Mouse (Mus musculus) layer of hippocampus, postnatal 36 days (tissue): ENCODE results near the gene Zp1. TPM values are rescaled to one million over a fixed set of nuclear protein-coding genes. Genes with fewer than 3 reads are reported as not detected.

ENCODE experiments used
- DNase-seq, 2 experiments: peaks; one replicate each; pipeline ENCODE4 v3.0.0; 2022
- total RNA-seq, 2 experiments: library from RNA; stranded (reverse); gene quantifications; 2 replicates each; pipeline ENCODE4 v1.2.3; 2021

The Zp1 gene
- total RNA-seq, 2 experiments from 2014 or later, result not detected

DNA sequence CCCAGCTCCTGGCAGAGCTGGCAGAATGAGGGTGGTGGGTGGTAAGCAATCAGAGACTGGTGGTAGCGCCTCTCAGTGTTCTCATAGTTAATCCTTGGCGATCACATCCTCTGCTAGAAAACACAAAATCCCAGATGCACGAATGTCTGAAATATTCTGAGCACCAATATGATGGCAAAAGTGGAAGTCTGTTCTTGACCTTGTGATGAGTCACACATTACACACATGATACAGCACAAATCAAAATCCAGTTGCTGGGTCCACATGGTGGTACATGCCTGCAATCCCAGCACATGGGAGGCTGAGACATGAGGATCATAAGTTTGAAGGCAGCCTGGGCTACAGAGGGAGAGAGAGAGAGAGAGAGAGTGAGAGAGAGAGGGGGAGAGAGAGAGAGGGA is 626 bp upstream of the Zp1 start:
- no peak for DNase-seq

DNA sequence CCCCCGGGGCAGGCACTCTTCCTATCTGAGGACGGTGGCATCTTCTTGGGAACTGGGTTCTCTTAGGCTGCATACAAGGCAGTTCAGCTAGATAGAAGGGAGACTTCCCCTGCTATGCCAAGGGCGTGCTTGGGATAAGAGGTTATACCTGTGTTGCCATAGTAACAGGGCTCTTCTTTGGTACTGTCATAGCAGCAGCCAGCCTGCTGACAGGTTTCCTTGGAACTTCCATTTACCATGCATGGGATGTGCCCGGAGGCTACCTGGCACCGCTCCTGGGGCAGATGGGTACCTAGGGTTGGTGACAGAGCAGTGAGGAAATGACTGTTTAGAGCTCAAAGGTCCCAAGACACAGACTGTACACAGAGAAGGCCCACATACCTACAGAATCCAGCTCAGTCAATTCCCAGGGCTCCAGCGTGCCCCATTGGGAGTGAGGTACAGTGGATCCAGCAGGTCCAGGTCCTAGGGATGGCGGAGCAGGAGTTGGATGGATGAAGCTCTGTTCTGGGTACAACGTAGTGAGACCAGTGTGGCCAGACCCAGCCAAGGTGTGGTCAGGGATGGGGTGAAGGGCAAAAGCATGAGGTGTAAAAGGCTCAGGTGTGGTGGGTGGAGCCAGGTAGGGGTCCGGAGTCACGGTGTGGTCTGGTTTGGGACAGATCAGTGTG is 2.0 kb downstream of the Zp1 start:
- no peak for DNase-seq

DNA sequence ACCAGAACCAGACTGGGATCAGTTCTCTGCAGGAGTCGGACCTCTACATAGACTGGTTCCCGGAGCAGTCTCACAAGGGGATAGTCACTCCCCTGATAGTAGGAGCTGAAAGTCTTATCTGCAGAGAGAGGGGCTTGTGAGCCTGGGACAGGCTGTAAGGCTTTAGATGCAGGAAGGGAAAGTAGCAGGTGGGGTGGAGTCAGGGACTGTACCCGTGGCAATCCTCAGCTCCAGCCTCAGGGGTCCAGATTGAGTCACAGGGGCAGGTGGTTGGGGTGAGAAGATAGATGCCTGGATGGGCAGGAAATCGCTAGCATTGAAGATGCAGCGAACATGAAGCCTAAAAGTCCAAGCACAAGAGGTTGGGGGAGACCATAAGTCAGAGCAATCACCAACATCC is 3.9 kb downstream of the Zp1 start:
- DNase-seq, result no peak

DNA sequence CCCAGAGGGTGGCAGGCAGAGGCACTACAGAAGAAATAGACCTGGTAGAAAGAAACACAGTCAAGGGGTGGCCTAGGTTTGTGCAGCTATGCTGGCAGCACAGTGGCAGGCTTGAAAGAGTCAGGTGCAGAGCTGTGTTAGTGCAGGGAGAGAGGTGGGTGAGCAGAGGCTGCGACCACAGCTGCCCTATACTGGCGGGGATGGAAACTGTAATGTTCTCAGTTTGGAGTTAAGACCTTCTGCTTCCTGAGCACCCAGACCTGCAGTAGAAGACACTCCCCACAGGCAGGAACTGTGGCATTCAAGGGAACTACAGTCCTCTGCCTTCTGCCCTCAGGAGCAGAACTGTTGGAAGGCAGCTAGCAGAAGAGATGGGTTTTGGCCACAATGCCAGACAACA is 5.6 kb downstream of the Zp1 start:
- DNase-seq, result no peak

DNA sequence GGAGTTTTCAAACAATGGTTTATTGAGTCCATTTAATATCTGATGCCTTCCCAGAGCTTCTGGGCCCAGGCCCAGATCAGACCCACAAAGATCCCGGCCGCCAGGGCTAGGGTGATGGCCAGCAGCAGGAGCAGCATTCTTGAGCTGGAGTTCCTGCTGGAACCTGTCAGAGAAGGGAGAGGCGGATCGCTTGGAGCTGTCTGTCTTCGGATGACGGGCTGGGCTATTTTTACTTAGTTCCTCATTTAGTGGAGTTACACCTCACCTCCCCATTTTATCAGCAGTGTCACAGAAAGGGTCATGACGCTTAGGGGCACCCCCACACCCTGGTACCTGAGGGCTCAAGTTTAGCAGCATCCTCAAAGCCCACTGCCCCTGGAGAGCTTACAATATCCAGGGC is 6.1 kb downstream of the Zp1 start:
- no peak for DNase-seq

DNA sequence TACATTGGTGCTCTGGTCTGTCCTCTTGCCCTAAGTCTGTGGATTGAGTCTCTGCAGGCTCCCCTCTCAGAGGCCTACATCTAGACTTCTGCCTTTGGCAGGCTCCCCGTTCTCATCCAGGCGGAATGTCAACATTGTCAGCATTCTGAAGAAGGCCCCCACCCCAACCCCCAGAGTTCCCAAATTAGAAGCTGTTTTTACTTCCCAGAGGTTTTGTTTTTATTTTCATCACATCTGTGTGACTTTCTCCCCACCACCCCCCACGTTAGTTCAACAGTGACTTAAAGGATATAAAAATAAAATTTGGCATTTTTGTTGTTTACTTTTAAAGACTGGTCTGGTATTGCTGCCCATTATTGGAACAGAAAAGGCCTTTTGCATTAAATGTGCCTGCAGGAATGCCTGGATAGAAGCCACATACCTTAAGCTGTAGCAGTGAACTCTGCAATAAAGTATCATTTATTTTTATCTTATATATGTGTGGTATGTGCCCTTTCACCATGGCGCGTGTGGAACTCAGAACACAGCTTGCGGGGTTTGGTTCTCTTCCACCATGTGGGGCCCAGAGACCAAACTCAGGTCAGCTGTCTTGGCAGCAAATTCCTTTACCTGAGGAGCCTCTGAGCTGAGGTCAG is 11.2 kb downstream of the Zp1 start:
- no peak for DNase-seq

DNA sequence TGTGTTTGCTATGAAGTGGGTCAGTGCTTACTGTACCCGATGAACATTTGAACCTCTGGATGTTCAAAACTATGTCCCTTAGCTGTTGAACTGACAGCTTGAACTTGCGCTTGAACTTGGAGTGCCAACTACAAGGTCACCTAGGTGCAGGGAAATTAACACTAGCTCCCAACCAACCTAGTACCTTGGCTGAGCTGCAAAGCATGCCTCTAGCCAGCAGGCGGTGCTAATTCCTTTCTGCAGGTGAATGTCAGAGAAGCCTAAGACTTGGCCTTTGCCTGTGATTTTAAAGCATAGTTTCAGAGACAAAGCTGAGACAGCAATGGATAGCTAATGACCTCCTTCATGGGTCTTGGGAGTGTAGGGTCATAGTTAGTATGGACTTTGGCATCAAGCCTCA is 12.5 kb downstream of the Zp1 start:
- peak; percentile 35 to 37 for DNase-seq

DNA sequence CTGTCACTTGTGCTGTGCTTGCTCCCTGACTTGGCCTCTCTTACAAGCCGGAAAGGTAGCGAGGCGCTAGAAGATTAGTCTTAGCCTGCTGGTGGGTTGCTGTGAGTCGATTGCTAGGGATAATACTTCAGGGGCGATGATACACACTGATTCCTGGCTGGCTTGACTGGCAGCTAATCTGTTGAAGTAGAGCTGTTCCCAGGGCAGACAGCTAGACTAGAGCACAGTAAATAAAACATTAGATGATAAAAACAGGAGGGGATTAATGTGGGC is 14.8 kb downstream of the Zp1 start:
- no peak for DNase-seq

DNA sequence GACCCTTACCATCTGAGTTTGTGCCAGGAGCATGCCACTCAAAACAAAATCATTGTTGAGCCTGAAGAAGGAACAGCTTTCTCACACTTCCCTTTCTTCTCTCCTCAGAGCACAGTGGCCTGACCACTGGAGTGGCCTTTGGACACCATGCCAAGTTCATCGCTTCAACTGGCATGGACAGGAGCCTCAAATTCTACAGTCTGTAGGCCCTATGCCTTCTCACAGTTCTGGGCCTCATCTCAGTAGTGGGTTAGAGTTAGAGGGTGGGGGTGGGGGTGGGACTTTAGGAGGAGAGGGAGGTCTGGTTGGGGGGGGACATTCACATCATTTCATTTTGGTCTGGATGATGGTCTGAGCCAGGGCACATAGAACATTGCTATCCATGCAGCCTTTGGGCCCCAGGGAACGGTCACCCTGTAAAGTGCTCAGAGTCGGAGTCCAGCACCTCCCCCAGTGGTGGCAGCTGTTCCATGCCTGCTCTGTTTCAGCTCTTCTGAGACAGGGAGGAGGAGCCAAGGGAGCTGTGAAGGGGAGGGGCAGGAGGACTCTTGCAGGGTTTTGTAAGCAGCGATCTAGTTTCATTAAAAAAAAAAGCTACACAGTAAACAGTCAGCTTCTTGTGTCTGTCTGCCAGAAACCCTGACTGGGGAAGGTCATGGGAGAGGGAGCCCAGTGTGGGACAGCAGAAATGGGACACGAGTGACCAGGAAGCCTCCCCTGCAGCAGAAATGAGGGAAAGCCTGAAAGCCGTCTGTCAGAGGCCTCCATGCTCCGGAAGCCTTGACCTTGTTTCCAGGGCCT is 15.3 kb downstream of the Zp1 start:
- peak; percentile 48 to 54 for DNase-seq

DNA sequence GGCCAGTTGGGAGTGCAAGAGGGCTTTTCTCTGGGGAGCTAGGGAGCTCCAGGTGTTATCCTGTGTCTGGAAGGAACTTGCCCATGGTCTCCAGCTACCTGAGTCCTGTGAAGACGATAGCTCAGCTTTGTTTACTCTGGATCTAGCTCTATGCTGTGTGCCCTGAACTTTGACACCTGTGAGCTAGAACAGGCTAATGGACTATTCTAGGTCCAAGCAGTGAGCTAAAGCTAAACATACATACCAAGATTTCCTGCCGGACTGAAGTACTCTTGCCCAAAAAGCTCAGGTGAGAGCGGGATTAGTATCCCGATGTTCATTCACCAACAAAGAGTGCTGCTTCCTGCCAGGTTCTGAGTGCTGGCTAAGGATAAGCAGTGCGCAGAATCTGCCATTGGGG is 15.9 kb downstream of the Zp1 start:
- no peak for DNase-seq

DNA sequence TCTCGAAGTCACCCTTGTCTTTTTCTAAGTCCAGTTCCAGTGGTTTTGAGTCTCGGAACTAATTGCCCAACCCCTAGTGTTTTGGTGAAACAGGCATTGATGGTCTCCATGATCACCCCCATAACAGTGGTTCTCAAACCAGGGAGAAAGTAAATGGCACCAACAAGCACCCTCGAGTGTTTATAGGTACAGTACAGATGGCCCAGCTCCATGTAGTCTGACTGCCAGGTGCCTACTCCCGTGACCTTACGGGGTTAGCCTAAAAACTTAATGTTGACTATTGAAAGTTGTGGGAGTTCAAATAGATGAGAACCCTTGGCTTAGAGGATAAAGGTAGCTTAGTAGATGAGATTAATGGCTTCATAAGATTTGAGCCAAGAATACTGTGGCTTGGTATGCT is 19.4 kb downstream of the Zp1 start:
- no peak for DNase-seq

DNA sequence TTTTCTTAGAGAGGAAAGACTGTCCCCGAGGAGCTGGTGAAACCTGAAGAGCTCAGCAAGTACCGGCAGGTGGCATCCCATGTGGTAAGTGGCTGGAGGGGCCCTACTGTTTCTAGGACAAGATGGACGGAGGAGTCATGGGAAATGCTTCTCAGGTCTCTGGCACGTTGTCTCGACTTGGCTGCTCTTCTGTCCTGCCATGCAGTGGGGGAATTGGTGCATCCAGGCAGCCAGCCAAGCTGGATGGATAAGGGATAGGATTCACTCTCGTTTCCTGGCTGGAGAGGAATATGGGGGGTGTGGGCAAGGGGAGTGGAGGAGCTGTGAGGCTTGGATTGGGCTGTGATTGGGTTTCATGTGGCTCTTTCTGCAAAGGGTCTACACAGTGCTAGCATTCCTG is 20.1 kb downstream of the Zp1 start:
- no peak for DNase-seq

DNA sequence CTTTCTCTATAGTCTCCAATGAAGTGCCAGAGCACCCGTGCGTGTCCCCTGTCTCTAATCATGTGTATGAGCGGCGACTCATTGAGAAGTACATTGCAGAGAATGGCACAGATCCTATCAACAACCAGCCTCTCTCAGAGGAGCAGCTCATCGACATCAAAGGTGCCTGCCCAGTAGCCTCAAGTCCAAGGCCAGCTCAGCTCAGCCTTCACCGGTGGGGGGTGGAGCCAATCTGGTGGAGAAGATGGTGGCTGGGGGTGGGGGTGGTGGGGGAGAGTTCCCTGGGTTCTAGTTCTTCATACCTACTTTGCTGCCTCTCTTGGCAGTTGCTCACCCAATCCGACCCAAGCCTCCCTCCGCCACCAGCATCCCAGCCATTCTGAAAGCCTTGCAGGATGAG is 22.9 kb downstream of the Zp1 start:
- no peak for DNase-seq

DNA sequence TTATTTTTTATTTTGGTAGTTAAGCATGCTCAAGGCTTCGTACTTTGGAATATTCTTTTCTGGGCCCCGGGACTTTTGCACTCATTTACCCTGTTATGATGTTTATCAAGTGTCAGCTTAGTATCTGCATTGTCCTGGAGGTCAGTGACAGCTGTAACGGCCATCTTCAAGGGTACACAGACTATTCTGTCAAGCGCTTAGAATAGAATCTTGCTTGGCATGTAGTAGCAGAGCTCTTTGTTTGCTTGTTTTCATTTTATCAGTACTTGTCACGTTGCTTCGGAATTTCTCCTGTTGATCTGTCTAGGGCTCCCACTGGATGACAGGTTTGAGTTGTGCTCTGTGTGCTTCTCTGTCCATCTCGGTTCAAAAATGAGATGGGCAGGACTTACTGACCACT is 23.6 kb downstream of the Zp1 start:
- DNase-seq, result no peak

DNA sequence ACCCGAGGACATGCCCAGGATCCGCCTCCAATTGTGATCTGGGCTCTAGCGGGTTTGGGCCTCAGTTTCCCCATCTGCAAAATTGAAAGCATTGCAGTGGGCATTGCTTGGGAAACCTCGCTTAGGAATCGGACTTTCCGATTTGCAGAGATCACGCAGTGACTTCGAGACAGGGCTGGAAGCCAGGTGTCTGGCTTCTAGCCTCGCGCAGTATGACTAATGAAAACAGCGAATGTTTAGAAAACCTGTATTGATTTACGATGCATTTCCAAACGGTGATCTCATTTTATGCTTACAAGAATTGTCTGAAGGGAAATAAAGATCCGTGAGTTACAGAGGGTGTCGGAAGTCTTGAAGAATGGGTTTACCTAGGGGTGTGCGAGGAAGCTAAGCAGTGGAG is 24.7 kb downstream of the Zp1 start:
- DNase-seq, result no peak

DNA sequence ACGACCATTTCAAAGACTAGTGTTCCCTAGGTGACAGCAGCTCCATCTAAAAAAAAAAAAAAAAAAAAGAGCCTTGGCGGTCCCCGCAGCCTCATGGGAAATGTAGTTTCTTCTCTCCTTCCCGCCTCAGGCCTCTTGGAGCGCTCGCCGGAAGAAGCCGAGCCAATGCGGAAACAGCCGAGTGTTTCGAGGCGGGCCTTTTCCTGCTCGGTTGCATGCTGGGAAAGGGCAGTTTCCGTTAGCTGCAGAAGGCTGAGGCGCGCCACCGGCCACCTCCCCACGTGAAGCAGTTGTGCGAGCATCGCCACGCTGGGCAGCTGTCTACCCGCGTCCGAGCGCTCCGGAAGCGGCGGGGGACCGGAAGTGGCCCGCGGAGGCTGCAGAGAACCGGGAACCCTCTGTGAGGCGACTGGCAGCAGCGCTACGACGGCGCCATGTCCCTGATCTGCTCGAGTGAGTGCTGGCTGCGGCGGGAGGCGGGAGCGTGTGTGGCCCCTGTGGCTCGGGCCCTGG is 25.4 kb downstream of the Zp1 start, which contains the start of gene Prpf19:
Prpf19 (plus strand) TSS at position 216 of the 513 bp plus-strand sequence.
- peak; percentile 97 to 99 for DNase-seq

DNA sequence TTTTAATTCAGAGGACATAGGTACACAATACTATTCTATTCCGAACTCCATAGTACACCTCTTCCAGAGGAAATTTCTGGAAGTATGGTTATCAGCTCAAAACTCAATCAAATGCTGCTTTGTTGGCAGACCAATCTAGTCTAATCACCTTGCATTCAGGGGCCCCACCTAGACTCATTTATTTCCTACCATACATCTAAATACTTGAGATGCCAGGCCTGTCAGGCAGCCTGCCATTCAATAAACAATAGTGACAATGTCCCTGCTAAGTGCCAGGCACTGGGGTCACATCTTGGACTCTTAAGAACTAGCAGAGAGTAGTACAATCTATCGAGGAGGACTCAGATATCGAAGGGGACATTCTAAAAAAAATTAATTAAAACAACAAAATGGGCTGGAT is 28.2 kb downstream of the Zp1 start:
- DNase-seq, result no peak

DNA sequence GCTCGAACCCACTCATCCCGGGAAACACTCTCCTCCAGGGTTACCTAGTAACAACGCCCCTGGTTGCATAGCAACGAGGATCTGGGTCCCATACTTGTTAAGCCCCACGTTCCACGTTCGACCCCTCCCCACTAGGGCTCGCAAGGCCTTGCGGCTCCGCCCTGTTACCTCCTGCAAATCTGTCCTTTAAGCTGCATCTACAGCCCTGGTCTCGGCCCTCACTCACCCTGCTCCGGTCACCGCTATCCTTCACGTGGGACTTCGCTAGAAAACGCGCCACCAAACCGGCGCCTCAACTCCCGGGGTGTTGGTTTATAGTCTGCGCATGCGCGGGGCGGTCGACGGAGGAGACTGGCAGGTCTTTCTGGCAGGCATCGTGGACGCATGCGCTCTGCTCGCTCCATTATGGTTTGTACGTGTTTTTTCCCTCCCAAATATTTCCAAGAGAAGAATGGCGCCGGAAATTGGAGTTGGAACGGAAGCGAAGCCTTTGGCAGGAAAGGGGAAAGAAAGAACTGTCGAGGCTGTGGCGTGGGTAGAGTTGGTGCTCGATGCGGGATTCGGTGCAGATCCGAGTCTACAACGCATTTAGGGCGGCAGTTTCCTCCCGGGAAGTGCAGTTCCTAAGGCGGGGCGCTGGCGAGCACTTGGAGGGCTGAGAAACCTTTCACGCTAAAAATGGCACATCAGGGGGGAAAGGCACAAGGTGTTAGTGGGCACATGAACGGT is 38.8 kb downstream of the Zp1 start, which contains the start of gene Tmem109:
Tmem109 (minus strand) TSS at position 576 of the 729 bp plus-strand sequence.
- peak; percentile 93 for DNase-seq

DNA sequence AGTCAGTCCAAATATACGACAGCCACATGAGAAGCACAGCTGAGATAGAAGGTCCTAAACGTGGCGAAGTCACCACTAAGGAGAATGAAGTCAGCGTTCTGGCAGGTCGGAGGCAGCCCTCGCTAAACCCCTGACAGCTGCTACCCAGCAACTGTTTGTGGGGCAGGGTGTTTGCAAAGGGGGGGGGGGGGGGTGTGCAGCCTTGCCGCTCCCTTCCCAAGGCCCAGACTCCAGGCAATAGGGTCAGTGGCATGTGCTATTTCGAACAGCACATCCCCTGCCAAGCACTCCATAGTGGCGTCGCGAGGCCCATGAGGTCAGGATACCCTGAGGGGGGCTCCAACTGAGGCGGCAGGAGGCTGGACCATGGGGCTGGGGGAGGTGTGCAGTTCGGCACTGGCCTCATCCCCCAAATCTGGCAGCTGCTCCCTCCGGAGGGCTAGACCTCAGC is 39.4 kb downstream of the Zp1 start:
- no peak for DNase-seq

DNA sequence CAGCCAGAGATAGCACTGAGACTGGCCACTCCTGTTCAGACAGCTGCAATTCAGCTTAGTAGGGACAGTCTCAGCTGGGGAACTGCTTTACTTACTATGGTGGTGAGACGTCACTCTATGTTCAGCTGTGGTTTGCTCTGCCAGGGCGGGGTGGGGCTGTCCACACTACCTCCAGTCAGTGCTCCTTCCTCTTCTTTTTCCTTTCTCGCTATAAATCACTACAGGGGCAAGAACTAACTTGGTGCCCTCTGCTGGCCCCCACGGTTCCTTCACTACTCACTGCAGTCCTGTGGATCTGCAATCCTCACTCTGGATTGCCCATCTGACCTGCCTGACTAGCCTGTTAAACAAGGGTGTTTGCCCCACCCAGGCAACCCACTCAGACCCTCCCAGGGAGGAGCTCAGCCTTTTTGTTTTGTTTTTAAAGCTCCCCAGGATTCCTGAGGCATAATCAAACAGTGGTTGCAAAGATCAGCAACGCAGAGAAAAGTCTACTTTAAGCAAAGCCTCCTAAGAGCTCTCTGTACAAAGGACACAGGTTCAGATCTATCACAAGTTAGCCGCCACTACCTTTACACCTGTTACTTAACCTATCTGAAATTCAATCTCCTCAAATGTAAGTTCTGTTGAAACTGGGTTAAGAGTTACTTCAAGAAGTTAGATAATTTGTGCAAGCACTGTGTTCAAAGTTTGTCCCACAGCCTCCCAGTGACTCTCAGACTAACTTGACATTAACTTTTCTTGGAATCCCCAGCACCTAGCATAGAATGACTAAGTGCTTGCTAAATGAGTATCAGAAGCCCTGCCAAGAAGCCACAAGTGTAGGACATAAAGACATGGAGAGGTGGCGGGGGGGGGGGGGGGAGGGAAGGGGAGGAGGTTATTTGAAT is 40.1 kb downstream of the Zp1 start:
- DNase-seq, result no peak

DNA sequence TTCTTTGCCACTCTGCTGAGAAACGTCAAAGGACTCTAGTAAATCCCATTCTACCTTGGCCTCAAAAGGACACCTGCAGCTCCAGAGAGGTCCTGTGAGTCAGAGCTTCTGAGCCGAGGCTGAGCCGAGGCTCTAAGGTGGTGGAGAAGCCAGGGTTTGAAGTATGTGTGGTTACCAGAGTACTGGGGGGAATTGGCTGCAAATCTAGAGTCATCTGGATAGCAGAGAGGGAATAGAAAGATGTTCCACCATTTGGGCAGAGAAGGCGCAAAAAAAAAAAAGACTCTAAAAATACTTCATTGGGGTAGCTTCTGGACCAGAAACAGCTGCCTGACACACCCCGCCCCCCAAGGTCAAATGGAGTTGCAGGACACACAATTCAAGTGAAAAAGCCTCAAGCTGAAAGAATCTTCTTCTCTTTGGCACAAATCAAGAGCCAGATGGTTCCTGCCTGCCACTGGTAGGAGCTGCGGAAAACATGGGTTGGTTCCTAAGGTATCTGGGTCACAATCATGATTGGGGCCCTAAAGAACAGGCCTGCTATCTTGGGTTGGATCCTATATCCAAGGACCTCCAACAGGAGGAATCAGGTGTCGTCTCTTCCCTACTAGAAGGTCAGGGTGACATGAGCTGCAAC is 42.1 kb downstream of the Zp1 start:
- no peak for DNase-seq
